Comparison of ENCODE assay signal across 1 mouse cellular context in the genomic region with DNA sequence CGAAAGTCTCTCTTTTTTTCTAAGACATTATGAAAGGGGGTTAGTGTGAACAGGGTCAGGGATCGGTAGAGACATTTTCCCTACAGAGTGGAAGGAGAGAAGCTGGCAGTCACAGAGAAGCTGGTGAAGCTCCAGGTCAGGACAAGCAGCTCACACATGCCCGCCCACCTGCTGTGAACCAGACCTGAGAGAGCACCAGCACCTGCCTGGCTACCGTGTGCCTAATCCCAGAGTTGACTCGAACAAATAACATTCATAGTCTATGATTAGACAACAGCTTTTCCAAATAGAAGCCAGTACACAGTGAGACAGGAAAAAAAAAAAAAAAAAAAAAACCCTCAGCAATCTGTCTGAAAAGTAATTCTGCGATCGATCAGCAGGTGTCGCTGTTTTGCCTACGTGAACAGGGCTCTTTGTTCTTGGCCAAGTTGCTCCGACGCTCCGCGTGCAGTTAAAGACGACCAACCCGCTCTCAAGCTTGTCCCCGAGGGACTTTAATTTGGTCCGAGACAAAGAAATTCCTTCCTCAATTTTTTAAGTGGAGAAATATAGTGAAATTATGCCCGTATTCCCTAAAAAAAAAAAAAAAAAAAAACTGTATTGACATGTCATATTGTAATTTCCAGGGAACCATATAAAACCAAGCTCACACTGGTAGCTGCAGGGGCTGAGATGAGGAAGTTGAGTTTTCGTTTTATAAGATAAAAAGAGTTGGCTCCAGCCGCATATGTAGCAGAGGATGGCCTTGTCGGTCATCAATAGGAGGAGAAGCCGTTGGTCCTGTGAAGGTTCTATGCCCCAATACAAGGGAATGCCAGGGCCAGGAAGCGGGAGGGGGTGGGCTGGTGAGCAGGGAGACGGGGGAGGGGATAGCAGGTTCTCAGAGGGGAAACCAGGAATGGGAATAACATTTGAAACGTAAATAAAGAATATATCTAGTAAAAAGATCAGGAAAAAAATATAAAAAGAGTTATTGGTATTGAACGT.
TF ChIP-seq lines count a peak whose summit lies in the region.

No protein-coding gene starts in this region.

TF ChIP-seq in CH12.LX, 34 proteins besides CTCF, POLR2A, EP300 and RAD21 (continued from another document):
- TF ChIP-seq TCF12 (IDR thresholded peaks at IDR 0.05; ENCODE audit: low read depth, low read length), result no peak
- no peak for TF ChIP-seq ZKSCAN1 (IDR thresholded peaks at IDR 0.05; ENCODE audit: borderline replicate concordance, low read depth, low read length)
- peak; percentile 99 for TF ChIP-seq ZNF384 (IDR thresholded peaks at IDR 0.05; ENCODE audit: low read depth, low read length)
